Mouse (Mus musculus): Measurements from ENCODE around the gene Car14. TPM values are rescaled to one million over a fixed set of nuclear protein-coding genes. Genes with fewer than 3 reads are reported as not detected.

Car14 gene
- polyA plus RNA-seq, 1 experiment, result 0.81 TPM

DNA sequence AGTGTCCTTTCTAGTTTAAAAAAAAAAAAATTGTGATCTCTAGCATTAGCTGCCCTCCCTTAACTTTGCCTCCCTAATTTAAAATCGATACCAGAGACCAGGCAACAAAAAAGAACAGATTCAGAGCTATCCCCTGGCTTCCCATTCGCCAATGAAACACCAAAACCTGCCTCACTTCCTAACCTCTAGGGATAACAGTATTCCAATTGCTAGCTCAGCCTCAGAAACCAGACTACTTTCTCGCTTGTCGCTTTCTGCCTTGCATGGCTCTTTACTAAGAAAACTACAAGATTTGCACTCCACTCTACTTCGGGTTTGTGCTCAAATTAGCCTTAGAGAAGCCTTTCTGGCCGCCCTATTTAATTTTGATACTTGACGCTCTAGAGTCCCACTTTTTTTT, 48.4 kb downstream of the Car14 start:
- H3K36me3 ChIP-seq (ENCODE audit: control insufficient read depth, insufficient read depth, low read length), result peaks cover 16% of the 10 kb centered on the region
- peak overlapping the region; percentile 85 for H3K4me3 ChIP-seq (ENCODE audit: low read depth, low read length)
- H3K4me1 ChIP-seq (ENCODE audit: control insufficient read depth, insufficient read depth, insufficient read length, low read length), result no peaks in the 10 kb centered on the region
- WGBS, result 19% methylated on average over 7 of the region's 7 CpGs
- TF ChIP-seq CTCF (IDR thresholded peaks at IDR 0.05; ENCODE audit: extremely low read depth, insufficient read length, insufficient replicate concordance, low read depth, low read length) (no peak), POLR2A (IDR thresholded peaks at IDR 0.05; ENCODE audit: low read depth, low read length) (no peak)
- peak overlapping the region; percentile 42 for H3K27ac ChIP-seq (ENCODE audit: insufficient read depth, low read depth, low read length)
- no peaks in the 10 kb centered on the region for H3K27me3 ChIP-seq (ENCODE audit: control insufficient read depth, insufficient read depth, low read length)

DNA sequence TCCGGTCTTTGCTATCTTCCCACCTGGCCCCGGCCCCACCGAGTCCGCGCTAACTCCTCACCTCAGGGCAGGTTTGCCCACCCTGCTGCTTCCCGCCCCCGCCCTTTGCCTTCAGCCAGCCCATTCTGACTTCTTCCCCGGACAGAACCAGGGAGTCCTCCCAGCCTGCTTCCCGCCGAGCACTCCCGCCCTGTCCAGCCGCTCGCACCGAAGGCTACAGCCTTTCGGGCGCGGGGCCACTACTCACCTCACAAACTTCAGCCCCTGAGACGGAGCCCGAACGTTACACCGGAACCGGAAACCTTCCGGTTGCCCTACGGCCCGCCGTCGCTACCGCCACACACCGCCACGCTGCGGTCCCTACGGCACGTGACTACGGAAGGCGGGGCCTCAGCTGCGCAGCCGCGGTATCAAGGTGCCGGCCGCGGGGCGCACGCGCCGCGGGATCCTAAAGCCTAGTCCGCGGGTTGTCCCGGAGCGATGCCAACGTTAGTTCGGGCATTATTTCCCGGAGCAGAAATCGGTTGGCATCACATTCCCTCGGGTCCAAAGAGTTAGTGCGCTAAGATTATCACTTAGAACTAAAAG, 48.9 kb downstream of the Car14 start, which contains the start of gene Prpf3:
Gene Prpf3 (minus strand): TSS at position 384 of the 588 bp plus-strand sequence.
- Histone ChIP-seq H3K36me3 (ENCODE audit: control insufficient read depth, insufficient read depth, low read length) (peaks cover 20% of the 10 kb centered on the region), H3K27ac (ENCODE audit: insufficient read depth, low read depth, low read length) (peak within 1 kb of the TSS; percentile 42), H3K27me3 (ENCODE audit: control insufficient read depth, insufficient read depth, low read length) (no peaks in the 10 kb centered on the region), H3K4me1 (ENCODE audit: control insufficient read depth, insufficient read depth, insufficient read length, low read length) (no peaks in the 10 kb centered on the region), H3K4me3 (ENCODE audit: low read depth, low read length) (peak within 1 kb of the TSS; percentile 85)
- under 1% methylated on average over 56 of the region's 56 CpGs for WGBS
- TF ChIP-seq POLR2A (IDR thresholded peaks at IDR 0.05; ENCODE audit: low read depth, low read length), result peak; percentile 76
- no peak for TF ChIP-seq CTCF (IDR thresholded peaks at IDR 0.05; ENCODE audit: extremely low read depth, insufficient read length, insufficient replicate concordance, low read depth, low read length)

- no peaks in the 10 kb centered on the region for H3K4me1 ChIP-seq (ENCODE audit: control insufficient read depth, insufficient read depth, insufficient read length, low read length)
- H3K27ac ChIP-seq (ENCODE audit: insufficient read depth, low read depth, low read length), result no peak overlapping the region
- peaks cover 54% of the 10 kb centered on the region for H3K36me3 ChIP-seq (ENCODE audit: control insufficient read depth, insufficient read depth, low read length)
- H3K4me3 ChIP-seq (ENCODE audit: low read depth, low read length), result no peak overlapping the region
- WGBS, result 90% methylated on average over 8 of the region's 8 CpGs
- H3K27me3 ChIP-seq (ENCODE audit: control insufficient read depth, insufficient read depth, low read length), result no peaks in the 10 kb centered on the region
- TF ChIP-seq POLR2A (IDR thresholded peaks at IDR 0.05; ENCODE audit: low read depth, low read length), result no peak
- no peak for TF ChIP-seq CTCF (IDR thresholded peaks at IDR 0.05; ENCODE audit: extremely low read depth, insufficient read length, insufficient replicate concordance, low read depth, low read length)
Measured at GRCm38 (mm10) chr3:95851317-95851716, 53.2 kb downstream of the Car14 start.

DNA sequence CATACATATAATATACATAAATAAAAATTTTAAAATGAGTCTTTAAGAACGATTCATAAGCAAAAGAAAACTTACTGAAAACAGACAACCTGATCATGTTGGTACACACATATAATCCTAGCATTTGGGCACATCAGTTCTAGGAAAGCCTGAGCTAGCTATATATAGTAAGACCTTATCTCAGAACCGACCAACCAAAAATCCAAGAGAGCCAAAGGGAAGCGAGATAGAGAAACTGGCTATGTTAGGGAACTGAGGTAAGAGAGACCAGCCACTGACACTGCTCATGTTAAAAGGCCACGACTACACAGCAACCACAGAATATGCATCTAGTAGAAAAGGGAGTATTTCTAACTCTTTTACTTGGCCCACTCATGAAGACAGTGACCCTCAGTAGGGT, 53.9 kb downstream of the Car14 start:
- H3K4me1 ChIP-seq (ENCODE audit: control insufficient read depth, insufficient read depth, insufficient read length, low read length), result no peaks in the 10 kb centered on the region
- no peak for TF ChIP-seq POLR2A (IDR thresholded peaks at IDR 0.05; ENCODE audit: low read depth, low read length)
- TF ChIP-seq CTCF (IDR thresholded peaks at IDR 0.05; ENCODE audit: extremely low read depth, insufficient read length, insufficient replicate concordance, low read depth, low read length), result no peak
- H3K36me3 ChIP-seq (ENCODE audit: control insufficient read depth, insufficient read depth, low read length), result peaks cover 60% of the 10 kb centered on the region
- no peak overlapping the region for H3K27ac ChIP-seq (ENCODE audit: insufficient read depth, low read depth, low read length)
- H3K27me3 ChIP-seq (ENCODE audit: control insufficient read depth, insufficient read depth, low read length), result no peaks in the 10 kb centered on the region
- no peak overlapping the region for H3K4me3 ChIP-seq (ENCODE audit: low read depth, low read length)
- WGBS, result 75% methylated on average over 4 of the region's 4 CpGs

Other genes starting within 250 kb of the Car14 start
- 119 and 327 TPM in 2 replicates for gene Mcl1, start 245.9 kb downstream of the Car14 start, polyA plus RNA-seq (2012; rRNA removed)
- 6.4 and 8.2 TPM in 2 replicates for gene Adamtsl4, start 216.8 kb downstream of the Car14 start, polyA plus RNA-seq (2012; rRNA removed)
- 157 and 174 TPM in 2 replicates for gene Ecm1, start 165.1 kb downstream of the Car14 start, polyA plus RNA-seq (2012; rRNA removed)
- 10.9 and 21.3 TPM in 2 replicates for gene Tars2, start 144.5 kb downstream of the Car14 start, polyA plus RNA-seq (2012; rRNA removed)
- 5.2 and 8.8 TPM in 2 replicates for gene Rprd2, start 85.8 kb downstream of the Car14 start, polyA plus RNA-seq (2012; rRNA removed)
- gene Prpf3, start 48.8 kb downstream of the Car14 start, polyA plus RNA-seq (2012; rRNA removed), result 1.7 and 4.5 TPM in 2 replicates
- 39.5 and 51.8 TPM in 2 replicates for gene Mrps21, start 33.2 kb downstream of the Car14 start, polyA plus RNA-seq (2012; rRNA removed)
- gene Ciart, start 22.4 kb downstream of the Car14 start, polyA plus RNA-seq (2012; rRNA removed), result 0.72 and 0.74 TPM in 2 replicates
- gene BC028528, start 12.7 kb downstream of the Car14 start, polyA plus RNA-seq (2012; rRNA removed), result 1.5 and 1.6 TPM in 2 replicates
- gene Aph1a, start 10.7 kb downstream of the Car14 start, polyA plus RNA-seq (2012; rRNA removed), result 126 and 211 TPM in 2 replicates
- gene Anp32e, start 24.6 kb upstream of the Car14 start, polyA plus RNA-seq (2012; rRNA removed), result 4.7 and 8.7 TPM in 2 replicates
- 10.8 and 31.3 TPM in 2 replicates for gene Plekho1, start 91.3 kb upstream of the Car14 start, polyA plus RNA-seq (2012; rRNA removed)
- gene Vps45, start 153.8 kb upstream of the Car14 start, polyA plus RNA-seq (2012; rRNA removed), result 0.99 and 2.5 TPM in 2 replicates
- 13.7 and 23.6 TPM in 2 replicates for gene Otud7b, start 199.8 kb upstream of the Car14 start, polyA plus RNA-seq (2012; rRNA removed)

Measured in small intestine, adult 2 months (tissue).